Mouse (Mus musculus) layer of hippocampus, adult 2 months (tissue): ENCODE measurements around the gene C2cd2. TPM values are rescaled to one million over a fixed set of nuclear protein-coding genes. Genes with fewer than 3 reads are reported as not detected.

Experiments used
- DNase-seq, 2 experiments: peaks; one replicate each; pipeline ENCODE4 v3.0.0; 2022; ENCODE audit warnings: low spot score in 2 of 2
- H3K27ac ChIP-seq: fragments of 200-600 bp; 2 replicates; pipeline ENCODE4 v1.8.1; 2022
- H3K4me3 ChIP-seq: fragments of 200-600 bp; 2 replicates; pipeline ENCODE4 v1.8.1; 2022; ENCODE audit warnings: mild to moderate bottlenecking
- CTCF ChIP-seq: fragments of 200-600 bp; conservative IDR thresholded peaks from 2 replicates; pipeline ENCODE4 v1.8.1; 2022; ENCODE audit warnings: antibody characterized with exemption, mild to moderate bottlenecking, moderate library complexity
- total RNA-seq, 2 experiments: library from RNA; stranded (reverse); gene quantifications; 2 replicates each; pipeline ENCODE4 v1.2.3; 2021

The C2cd2 gene
- total RNA-seq, 2 experiments from 2014 or later, result 15.8 to 20.1 TPM

DNA sequence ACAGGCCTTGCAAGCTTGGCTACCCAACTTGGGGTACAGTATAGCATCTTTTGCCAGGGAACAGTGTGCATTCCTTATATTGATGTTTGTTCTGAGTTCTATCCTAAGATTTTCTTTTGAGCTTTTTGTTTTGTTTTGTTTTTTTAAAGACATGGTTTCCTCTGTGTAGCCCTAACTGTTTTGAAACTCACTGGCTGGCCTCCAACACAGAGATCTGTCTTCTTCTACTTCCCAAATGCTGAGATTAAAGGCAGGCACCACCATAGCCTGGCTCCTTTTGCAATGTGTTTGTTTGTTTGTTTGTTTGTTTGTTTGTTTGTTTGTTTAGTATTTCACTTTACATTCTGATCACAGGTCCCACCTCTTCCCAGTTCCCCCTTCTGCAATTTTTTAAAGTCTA is 32.2 kb downstream of the C2cd2 start:
- no peak overlapping the region for H3K27ac ChIP-seq
- no peak for DNase-seq
- no peak overlapping the region for H3K4me3 ChIP-seq
- TF ChIP-seq CTCF, result no peak

DNA sequence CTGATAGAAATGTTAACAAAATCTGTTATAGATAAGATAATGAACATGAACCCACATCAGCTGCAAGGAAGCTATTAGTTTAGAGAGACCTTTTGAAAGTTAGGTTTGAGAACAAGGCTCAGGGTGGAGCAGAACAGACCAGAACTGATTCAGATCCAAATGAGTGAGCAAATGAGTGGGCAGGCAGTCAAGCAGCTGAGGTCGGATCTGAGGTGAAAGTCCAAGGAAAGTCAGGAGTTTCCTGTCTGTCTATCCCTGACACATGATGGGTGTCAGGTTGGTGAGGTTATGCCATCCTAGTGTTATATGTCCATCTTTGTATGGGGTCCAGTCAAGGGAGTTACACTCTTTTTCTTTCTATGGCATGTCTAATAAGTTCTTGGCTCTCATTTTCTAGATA is 32.9 kb downstream of the C2cd2 start:
- DNase-seq, result no peak
- Histone ChIP-seq H3K4me3 (no peak overlapping the region), H3K27ac (no peak overlapping the region)
- TF ChIP-seq CTCF, result no peak

GRCm38 (mm10) chr16:97927331-97927938 is 35.0 kb downstream of the C2cd2 start:
- DNase-seq, result no peak
- Histone ChIP-seq H3K4me3 (no peak overlapping the region), H3K27ac (no peak overlapping the region)
- TF ChIP-seq CTCF, result no peak

GRCm38 (mm10) chr16:97926381-97926780 is 36.0 kb downstream of the C2cd2 start:
- H3K27ac ChIP-seq, result no peak overlapping the region
- TF ChIP-seq CTCF, result no peak
- no peak for DNase-seq

GRCm38 (mm10) chr16:97925760-97926159 is 36.6 kb downstream of the C2cd2 start:
- TF ChIP-seq CTCF, result no peak
- H3K27ac ChIP-seq, result no peak overlapping the region
- DNase-seq, result no peak
- H3K4me3 ChIP-seq, result no peak overlapping the region

More at GRCm38 (mm10) chr16:97926381-97926780, 36.0 kb downstream of the C2cd2 start:
- no peak overlapping the region for H3K4me3 ChIP-seq

GRCm38 (mm10) chr16:97923700-97924099 is 38.7 kb downstream of the C2cd2 start:
- no peak for DNase-seq

DNA sequence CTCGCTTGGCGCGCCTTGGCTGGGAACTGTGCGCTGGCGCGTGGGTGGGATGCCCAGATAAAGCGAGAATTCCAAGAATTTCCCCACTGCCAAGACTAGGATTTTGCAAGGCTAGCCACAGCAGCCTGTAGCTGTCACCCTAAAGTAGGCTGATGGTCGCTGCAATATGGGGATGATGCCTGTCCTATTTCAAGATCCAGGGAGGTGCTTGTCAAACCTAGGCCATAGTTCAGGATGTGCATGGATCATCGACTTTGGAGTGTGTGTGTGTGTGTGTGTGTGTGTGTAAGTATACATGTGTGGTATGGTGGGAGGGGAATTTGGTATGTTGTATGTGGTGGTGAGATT is 39.6 kb downstream of the C2cd2 start:
- peak overlapping the region; percentile 85 for H3K27ac ChIP-seq
- no peak for DNase-seq
- TF ChIP-seq CTCF, result no peak

More at GRCm38 (mm10) chr16:97923700-97924099, 38.7 kb downstream of the C2cd2 start:
- TF ChIP-seq CTCF, result no peak
- no peak overlapping the region for H3K4me3 ChIP-seq
- H3K27ac ChIP-seq, result no peak overlapping the region

DNA sequence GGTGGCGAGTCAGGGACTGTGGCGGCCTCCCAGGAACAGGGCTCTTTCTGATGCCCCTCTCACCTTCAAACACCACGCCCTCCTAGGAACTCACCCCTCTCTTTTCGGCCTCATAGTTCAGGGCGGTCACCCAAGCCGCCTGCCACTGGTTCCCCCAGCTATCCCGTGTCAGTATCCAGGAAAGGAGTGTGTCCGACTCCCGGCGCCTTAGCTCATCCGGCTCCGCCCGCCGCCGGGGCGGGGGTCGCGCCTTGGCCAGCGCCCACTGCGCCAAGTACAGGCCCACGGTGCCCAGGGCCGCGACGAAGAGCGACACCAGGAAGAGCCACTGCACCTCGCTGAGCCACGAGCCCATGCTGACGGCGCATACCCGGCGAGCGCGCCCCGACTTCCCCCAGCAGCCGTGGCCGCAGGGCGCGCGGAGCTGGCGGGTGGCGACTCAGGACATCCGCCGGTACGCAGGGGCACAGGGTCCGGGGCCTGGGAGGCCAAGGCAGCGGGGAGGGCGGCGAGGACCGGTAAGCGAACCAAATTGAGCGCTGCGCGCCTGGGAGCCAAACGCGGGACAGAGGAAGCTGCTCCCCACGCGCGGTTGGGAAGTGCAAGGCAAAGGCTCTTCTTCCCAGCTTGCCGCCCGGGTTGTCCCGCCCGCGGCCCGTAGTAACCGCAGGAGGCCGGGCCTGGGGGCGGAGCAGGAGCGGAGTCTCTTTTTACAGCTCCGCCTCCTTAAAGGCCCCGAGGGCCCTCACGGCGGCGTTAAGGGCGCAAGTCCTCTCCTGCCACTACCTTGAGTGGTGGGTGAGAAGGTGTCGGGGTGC is 40.2 kb downstream of the C2cd2 start:
- Histone ChIP-seq H3K27ac (peak overlapping the region; percentile 85), H3K4me3 (peak overlapping the region; percentile 84)
- DNase-seq, result peak; percentile 84 to 86
- TF ChIP-seq CTCF, result no peak

More for the DNA sequence above, 39.6 kb downstream of the C2cd2 start:
- peak overlapping the region; percentile 84 for H3K4me3 ChIP-seq

- DNase-seq, result no peak
- no peak overlapping the region for H3K4me3 ChIP-seq
- H3K27ac ChIP-seq, result peak overlapping the region; percentile 85; the same call in 1 of the 2 replicates
- no peak for TF ChIP-seq CTCF
Measured at GRCm38 (mm10) chr16:97920621-97921020, 41.8 kb downstream of the C2cd2 start.

- Histone ChIP-seq H3K4me3 (no peak overlapping the region), H3K27ac (no peak overlapping the region)
- no peak for DNase-seq
- TF ChIP-seq CTCF, result no peak
Measured at GRCm38 (mm10) chr16:97919793-97920192, 42.6 kb downstream of the C2cd2 start.

GRCm38 (mm10) chr16:97912873-97913272 is 49.5 kb downstream of the C2cd2 start:
- no peak overlapping the region for H3K4me3 ChIP-seq
- no peak for TF ChIP-seq CTCF
- H3K27ac ChIP-seq, result no peak overlapping the region
- DNase-seq, result no peak

DNA sequence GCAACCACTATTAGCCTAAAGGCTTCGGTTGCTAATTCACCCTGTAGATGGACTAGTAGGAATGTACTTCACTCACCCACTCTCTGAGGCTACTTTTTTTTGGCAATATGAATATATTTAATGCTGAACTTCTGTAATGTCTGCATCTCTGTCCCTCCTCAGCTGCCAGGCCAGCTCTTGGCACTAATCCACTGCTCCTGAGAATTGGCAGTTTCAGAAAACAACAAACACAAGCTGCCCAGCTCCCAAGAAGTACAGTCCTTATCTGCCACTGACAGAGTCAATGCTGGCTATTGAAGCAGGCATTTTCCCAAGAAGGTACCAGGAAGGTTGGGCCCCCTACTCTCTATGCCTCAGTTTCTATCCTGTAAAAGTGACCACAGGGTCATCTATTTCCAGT is 53.0 kb downstream of the C2cd2 start:
- TF ChIP-seq CTCF, result no peak
- no peak for DNase-seq
- Histone ChIP-seq H3K27ac (no peak overlapping the region; the same call in 1 of the 2 replicates), H3K4me3 (no peak overlapping the region)

- TF ChIP-seq CTCF, result no peak
- DNase-seq, result no peak
- H3K27ac ChIP-seq, result no peak overlapping the region
- no peak overlapping the region for H3K4me3 ChIP-seq
Measured at GRCm38 (mm10) chr16:97907496-97907895, 54.9 kb downstream of the C2cd2 start.

DNA sequence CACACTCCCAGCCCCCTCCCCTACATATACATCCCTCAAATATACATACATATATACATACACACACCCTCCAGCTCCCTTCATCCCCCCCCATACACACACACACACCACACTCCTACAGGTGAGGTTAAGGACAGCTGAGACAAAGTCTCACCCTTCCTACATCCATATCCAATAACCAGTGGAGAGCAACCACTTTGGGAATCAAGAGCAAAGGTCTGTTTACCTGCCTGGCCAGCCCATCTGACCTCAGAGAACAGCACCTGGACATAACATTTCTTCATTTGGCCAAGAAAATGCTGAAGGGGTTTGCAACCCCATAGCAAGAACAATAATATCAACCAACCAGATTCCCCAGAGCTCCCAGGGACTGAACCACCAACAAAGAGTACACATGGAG is 56.1 kb downstream of the C2cd2 start:
- DNase-seq, result no peak
- TF ChIP-seq CTCF, result no peak
- H3K4me3 ChIP-seq, result no peak overlapping the region
- H3K27ac ChIP-seq, result no peak overlapping the region
